In genomic region chr11:81497652-81498391, GRCm38 (mm10) we compare ENCODE assay signal across 16 mouse cellular contexts.
A peak's percentile ranks its signal among the peaks of the same experiment; 100 is the strongest.
DNase-seq lines count a peak whose midpoint lies in the region; ATAC-seq lines count a peak whose summit lies in the region.
"Had no signal": no experiment of that assay in that cellular context is flagged by ENCODE, and none has a peak within 500 bp of the region (broad histone marks: within the 10 kb centered on the region; RNA-seq: fewer than 3 reads in every experiment).

No protein-coding gene starts in this region.

- no peaks in the 10 kb centered on the region for H3K36me3 ChIP-seq in hindbrain, embryonic 10.5 days
- no peaks in the 10 kb centered on the region for H3K36me3 ChIP-seq in hindbrain, embryonic 12.5 days
- no peaks in the 10 kb centered on the region for H3K36me3 ChIP-seq in forebrain, embryonic 11.5 days (ENCODE audit: control insufficient read depth, insufficient read depth, low read length)
- no peaks in the 10 kb centered on the region for H3K36me3 ChIP-seq in midbrain, embryonic 11.5 days (ENCODE audit: control insufficient read depth, insufficient read depth, low read length)
- H3K36me3 ChIP-seq: liver, embryonic 13.5 days had no signal

- H3K27ac ChIP-seq in hindbrain, embryonic 10.5 days: peak overlapping the region; percentile 53
- no peak overlapping the region for H3K27ac ChIP-seq in hindbrain, embryonic 12.5 days
- peak overlapping the region; percentile 58; the same call in 1 of the 2 replicates for H3K27ac ChIP-seq in forebrain, embryonic 11.5 days (ENCODE audit: low read depth, low read length)
- no peak overlapping the region for H3K27ac ChIP-seq in midbrain, embryonic 11.5 days (ENCODE audit: low read depth, low read length)
- H3K27ac ChIP-seq: gastrocnemius, adult 2 months; liver, embryonic 13.5 days had no signal

- H3K9ac ChIP-seq in hindbrain, embryonic 12.5 days: no peak overlapping the region
- H3K9ac ChIP-seq in forebrain, embryonic 11.5 days (ENCODE audit: low read length): no peak overlapping the region
- no peak overlapping the region for H3K9ac ChIP-seq in midbrain, embryonic 11.5 days (ENCODE audit: low read length)
- H3K9ac ChIP-seq: liver, embryonic 13.5 days had no signal

- 73% methylated on average over 9 of the region's 9 CpGs for WGBS in hindbrain, embryonic 10.5 days
- WGBS in hindbrain, embryonic 12.5 days: 66% methylated on average over 9 of the region's 9 CpGs
- 48% methylated on average over 9 of the region's 9 CpGs for WGBS in forebrain, embryonic 11.5 days
- 55% methylated on average over 9 of the region's 9 CpGs for WGBS in midbrain, embryonic 11.5 days

- H3K4me3 ChIP-seq in hindbrain, embryonic 10.5 days: no peak overlapping the region
- H3K4me3 ChIP-seq in hindbrain, embryonic 12.5 days: no peak overlapping the region
- H3K4me3 ChIP-seq in forebrain, embryonic 11.5 days (ENCODE audit: low read depth, low read length): no peak overlapping the region
- no peak overlapping the region for H3K4me3 ChIP-seq in midbrain, embryonic 11.5 days (ENCODE audit: low read depth, low read length)
- H3K4me3 ChIP-seq: gastrocnemius, adult 2 months; liver, embryonic 13.5 days had no signal

- no peaks in the 10 kb centered on the region for H3K9me3 ChIP-seq in hindbrain, embryonic 10.5 days
- no peaks in the 10 kb centered on the region for H3K9me3 ChIP-seq in hindbrain, embryonic 12.5 days (replicated peaks)
- H3K9me3 ChIP-seq in forebrain, embryonic 11.5 days (ENCODE audit: control insufficient read depth, low read length): no peaks in the 10 kb centered on the region
- no peaks in the 10 kb centered on the region for H3K9me3 ChIP-seq in midbrain, embryonic 11.5 days (ENCODE audit: control insufficient read depth, low read length)
- H3K9me3 ChIP-seq: liver, embryonic 13.5 days had no signal

- peaks cover 9% of the 10 kb centered on the region for H3K27me3 ChIP-seq in hindbrain, embryonic 10.5 days (ENCODE audit: insufficient read depth, poor library complexity, severe bottlenecking)
- H3K27me3 ChIP-seq in hindbrain, embryonic 12.5 days: 0 out of 2 replicates have a peak, but pooled peaks cover 3% of the 10 kb centered on the region
- no peaks in the 10 kb centered on the region for H3K27me3 ChIP-seq in forebrain, embryonic 11.5 days (ENCODE audit: control insufficient read depth, insufficient read depth, low read length)
- H3K27me3 ChIP-seq in midbrain, embryonic 11.5 days (ENCODE audit: control insufficient read depth, insufficient read depth, low read length): no peaks in the 10 kb centered on the region
- H3K27me3 ChIP-seq: liver, embryonic 13.5 days had no signal

- H3K4me2 ChIP-seq in hindbrain, embryonic 12.5 days (replicated peaks): no peak overlapping the region
- no peak overlapping the region for H3K4me2 ChIP-seq in forebrain, embryonic 11.5 days (ENCODE audit: low read depth, low read length, severe bottlenecking)
- H3K4me2 ChIP-seq in midbrain, embryonic 11.5 days: no peak overlapping the region
- H3K4me2 ChIP-seq: liver, embryonic 13.5 days had no signal

- DNase-seq in hindbrain, embryonic 10.5 days (ENCODE audit: low spot score): no peak
- peak; percentile 6 for DNase-seq in NIH3T3 (ENCODE audit: low read depth)
- DNase-seq in forebrain, embryonic 11.5 days (ENCODE audit: low spot score): peak; percentile 59
- peak; percentile 91 for DNase-seq in midbrain, embryonic 11.5 days (ENCODE audit: low spot score, missing footprints)
- no peak for DNase-seq in thymus, postnatal 25 days
- no peak for DNase-seq in adipocyte (ENCODE audit: low spot score)
- DNase-seq in adrenal gland, adult 8-10 months: no peak
- DNase-seq: adrenal gland, postnatal 25 days; cerebellum, postnatal 36 days; gastrocnemius, adult 2 months; heart, postnatal 14 days; kidney, postnatal 36 days; liver, embryonic 13.5 days; lung, postnatal 10 days had no signal

- peaks cover 57% of the 10 kb centered on the region for H3K4me1 ChIP-seq in hindbrain, embryonic 10.5 days (replicated peaks)
- H3K4me1 ChIP-seq in hindbrain, embryonic 12.5 days: peaks cover 49% of the 10 kb centered on the region
- H3K4me1 ChIP-seq in forebrain, embryonic 11.5 days (replicated peaks; ENCODE audit: control insufficient read depth, insufficient read depth, low read length): peaks cover 19% of the 10 kb centered on the region
- H3K4me1 ChIP-seq in midbrain, embryonic 11.5 days (ENCODE audit: control insufficient read depth, insufficient read depth, low read length): peaks cover 33% of the 10 kb centered on the region; the same call in 1 of the 2 replicates
- H3K4me1 ChIP-seq: liver, embryonic 13.5 days had no signal

- ATAC-seq in hindbrain, embryonic 12.5 days (ENCODE audit: low FRiP score): no peak
- ATAC-seq in forebrain, embryonic 11.5 days (replicated peaks; ENCODE audit: low FRiP score): 0 out of 2 replicates have a peak, but pooled peaks have one; percentile 52
- ATAC-seq in midbrain, embryonic 11.5 days (ENCODE audit: low FRiP score): no peak; the same call in 1 of the 2 replicates
- ATAC-seq: intestine, postnatal 0 days had no signal

Comparison
In these comparisons a context has a peak if more than half of its experiments do, and no peak if none do; other contexts are left out.
1. H3K27ac ChIP-seq: peak in hindbrain, embryonic 10.5 days (single experiment) and forebrain, embryonic 11.5 days (single experiment); none in hindbrain, embryonic 12.5 days (single experiment) and midbrain, embryonic 11.5 days (single experiment).
2. DNase-seq: peak in NIH3T3 (single experiment), forebrain, embryonic 11.5 days (single experiment) and midbrain, embryonic 11.5 days (single experiment); none in hindbrain, embryonic 10.5 days (single experiment), thymus, postnatal 25 days (single experiment), adipocyte (single experiment) and adrenal gland, adult 8-10 months (single experiment).